Mouse (Mus musculus) c-Kit-positive CD71-positive TER-119-positive erythroid progenitor cells, embryonic 14.5 days (primary cell): ENCODE measurements around the gene Cyp4x1.

Experiments used
- DNase-seq: peaks from one replicate; pipeline ENCODE4 v3.0.0-alpha.2; 2013; ENCODE audit warnings: low spot score

Cyp4x1 gene

DNA sequence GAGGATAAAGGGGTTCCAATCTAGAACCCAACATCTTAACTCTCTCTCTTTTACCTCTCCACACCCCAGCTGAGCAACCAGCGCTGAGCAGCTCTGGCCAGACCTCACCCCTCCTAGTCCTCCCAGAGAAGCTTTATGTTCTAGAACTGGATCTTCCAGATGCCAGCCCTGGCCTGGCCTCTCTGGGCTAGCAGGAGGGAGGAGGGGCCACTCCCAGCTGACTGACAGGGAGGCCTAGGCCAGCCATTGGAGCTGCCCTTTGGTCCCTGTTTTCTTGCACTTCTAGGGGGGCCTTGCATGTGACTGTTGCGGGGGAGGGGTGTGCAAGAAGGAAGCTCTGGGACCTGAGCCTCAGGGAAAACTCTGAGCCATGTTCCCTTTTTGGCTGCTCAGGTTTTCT is 43.5 kb downstream of the Cyp4x1 start:
- no peak for DNase-seq

DNA sequence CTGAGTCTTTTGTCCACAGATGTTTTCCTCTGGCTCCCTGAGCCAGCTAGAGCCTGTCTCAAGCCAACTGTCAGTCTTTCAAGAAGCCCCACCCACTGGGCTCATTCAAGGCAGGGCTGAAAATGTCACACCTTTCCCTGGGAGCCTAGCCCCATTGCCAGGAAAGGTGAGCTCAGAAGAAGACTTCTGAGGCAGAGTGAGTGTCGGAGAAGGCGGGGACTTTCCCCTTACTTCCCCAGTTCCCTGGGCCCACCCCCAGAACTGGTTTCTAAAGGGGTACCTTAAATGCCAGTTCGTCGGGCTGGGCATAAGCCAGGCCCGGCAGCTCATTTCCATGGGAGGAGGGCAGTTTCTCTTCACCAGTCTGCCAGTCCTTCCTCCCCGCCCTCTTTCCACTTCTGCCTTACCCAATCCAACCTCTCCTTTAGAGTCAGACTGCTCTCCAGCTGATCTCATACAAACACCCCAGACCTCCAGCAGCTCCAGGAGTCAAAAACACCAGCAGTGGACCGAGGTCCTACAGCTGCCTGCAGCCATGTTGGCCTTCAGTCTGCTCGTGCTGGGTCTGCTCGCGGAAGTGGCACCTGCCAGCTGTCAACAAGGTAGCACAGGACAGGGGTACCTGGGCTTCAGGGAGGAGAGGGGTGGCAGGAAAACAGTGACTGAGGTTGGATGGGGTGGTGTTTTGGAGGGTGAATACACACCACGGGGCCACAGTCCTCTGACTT is 45.3 kb downstream of the Cyp4x1 start, which contains the start of gene Pdzk1ip1:
Gene Pdzk1ip1 (plus strand): TSS at position 98 of the 728 bp plus-strand sequence.
- DNase-seq: no peak

DNA sequence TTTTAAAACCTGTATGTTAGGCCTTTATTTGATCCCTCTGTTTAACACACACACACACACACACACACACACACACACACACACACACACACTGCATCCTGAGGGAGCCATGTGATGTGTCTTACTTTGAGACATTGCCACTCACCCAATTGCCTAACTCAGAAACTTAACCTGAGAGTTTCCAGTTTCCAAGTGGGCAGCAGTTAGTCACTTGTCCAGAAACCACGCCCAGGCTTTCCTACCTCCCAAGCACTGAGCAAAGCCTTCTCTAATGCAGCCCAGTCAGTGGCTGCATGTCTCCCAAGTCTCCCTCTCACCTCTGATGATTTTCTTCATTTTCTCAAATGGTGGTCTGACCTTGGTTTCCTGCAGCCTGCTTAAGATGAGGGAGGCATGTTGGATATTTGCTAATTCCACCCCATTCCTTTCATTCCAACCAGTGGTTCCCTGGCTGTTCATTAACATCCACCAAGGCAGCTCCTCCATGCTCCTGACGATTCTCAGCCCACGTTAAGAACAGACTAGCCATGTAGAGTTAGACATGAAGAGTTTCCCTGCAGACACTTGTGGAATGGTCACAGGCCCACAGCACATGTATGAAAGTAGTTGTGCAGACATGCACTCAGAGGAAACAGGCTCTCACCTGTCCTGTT is 47.2 kb downstream of the Cyp4x1 start:
- DNase-seq: no peak

DNA sequence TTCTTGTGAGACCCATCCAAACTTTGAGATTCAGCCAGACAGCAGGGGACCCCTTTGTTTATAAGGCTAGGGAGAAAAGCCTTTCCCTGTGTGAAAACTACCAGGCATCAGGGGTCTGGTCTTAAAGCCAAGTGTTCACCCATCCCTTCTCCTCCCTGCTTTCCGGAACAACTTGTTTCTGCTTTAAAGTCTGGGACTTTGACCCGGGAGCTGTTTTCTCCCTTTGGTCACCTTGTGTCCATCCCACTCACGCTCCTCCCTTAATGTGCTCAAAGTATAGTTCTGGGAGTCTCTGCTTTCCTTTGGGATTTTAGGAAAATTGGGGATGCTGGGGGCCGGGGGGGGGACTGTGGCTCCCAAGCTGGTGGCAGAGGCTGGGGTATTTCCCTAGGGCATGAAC is 47.8 kb downstream of the Cyp4x1 start:
- DNase-seq: no peak

DNA sequence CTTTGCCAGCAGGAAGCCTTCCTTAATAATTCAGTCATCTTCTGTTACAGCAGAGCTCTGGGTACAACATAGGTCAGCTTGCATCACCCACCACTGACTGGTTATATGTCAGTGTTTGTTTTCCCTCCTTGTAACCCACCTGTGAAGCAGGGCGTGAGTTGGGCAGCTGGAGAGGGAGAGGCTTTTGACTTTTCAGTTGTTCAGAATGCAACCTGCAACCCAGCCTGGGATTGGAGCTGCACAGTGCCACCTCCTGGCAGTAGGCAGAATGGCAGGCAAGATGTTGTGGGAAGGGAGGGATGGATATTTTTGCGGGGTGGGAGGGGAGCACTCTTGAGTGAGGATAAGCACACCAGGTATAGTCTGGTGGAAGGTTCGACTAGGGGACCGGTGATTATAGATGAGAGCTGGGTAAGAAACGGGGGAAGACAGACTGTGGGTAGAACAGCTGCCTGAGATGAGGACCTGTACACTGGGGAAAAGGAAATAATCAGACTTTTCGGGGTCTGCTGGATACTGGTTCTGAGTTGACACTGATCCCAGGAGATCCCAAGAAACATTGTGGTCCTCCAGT is 48.5 kb downstream of the Cyp4x1 start:
- peak; percentile 71 for DNase-seq

DNA sequence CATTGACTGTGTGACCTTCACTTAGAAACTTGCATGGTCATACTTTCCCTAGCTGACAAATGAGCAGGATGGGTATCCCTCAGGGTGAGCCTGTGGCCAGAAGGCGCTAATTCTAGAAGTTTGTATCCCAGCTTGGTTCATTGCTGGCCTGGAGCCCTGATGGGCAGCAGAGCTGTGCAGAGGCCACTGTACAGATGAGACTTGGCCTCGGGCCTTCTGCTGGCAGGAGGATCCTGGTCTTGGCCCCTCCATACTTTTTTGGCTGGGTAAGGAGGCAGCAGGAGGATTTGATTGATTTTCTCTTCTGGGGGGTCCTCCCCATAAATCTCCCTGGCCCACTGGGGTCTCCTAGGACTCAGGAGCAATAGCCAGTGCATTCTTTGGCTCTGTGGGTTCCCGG is 51.0 kb downstream of the Cyp4x1 start:
- DNase-seq: no peak

DNA sequence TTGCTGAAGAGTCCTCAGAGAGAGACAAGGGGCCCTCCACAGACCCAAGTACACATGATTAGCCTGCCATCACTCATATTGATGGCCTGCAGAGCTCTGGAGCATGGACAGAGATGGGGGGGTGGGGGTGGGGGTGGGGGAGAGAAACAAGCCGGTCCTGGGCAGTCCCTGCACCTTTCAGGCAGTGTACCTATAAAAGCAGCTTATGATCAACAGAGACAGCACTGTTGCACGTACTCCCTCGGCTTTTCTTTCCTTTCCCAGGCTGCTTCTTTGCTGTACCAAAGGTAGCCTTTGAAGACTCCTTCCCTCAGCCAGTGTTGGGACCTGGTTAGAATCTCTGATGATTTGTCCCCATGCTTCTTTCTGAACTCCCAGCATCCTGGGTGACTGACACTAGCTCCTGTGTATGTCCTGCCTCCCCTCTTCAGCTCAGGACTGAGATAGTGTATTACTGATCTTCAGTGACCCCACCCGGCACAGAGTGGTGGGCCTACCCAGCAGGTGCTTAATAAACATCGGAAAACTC is 54.2 kb downstream of the Cyp4x1 start:
- no peak for DNase-seq

DNA sequence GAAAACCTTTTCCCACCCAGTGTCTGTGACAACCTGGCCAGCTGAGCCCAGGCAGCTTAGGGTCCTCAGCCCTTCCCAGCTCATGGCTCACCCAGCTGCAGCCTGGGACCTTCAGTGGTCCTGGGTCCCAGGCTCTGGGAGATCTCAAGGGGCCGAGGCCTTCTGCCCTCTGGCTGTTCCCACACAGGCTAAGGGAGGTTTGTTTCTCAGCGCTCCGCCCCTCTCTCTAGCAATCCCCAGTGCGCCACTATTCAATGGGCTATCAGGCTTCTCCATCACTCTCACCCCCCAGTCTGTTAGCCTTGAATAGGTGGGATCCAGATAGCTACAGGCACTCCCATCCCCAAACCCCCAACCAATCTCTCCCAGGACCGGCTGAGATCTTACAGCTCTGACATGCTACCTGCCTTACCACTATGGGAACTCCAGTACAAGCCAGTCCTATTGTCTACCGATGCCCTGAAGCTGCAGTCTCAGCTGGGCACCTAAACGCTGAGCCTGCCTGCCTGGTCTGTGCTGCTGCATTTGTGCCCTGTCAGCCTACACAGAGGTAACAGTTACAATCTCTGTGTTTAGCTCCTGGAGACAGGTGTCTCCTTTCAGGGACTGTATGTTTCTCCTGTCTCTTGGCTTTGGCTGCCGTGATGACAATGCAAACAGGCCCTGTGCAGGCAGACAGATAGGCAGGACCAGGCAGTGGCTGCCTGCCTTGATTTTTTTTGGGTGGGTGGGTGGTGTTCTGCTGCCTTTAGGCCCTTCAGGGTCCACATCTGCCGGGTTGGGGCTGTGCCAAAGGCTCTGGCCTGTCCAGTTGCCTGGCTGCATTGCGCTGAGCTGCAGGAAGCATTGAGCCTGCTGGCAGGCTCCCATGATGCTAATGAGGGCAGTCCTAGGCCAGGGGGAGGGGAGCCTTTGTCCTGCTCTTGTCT is 54.9 kb downstream of the Cyp4x1 start:
- no peak for DNase-seq

DNA sequence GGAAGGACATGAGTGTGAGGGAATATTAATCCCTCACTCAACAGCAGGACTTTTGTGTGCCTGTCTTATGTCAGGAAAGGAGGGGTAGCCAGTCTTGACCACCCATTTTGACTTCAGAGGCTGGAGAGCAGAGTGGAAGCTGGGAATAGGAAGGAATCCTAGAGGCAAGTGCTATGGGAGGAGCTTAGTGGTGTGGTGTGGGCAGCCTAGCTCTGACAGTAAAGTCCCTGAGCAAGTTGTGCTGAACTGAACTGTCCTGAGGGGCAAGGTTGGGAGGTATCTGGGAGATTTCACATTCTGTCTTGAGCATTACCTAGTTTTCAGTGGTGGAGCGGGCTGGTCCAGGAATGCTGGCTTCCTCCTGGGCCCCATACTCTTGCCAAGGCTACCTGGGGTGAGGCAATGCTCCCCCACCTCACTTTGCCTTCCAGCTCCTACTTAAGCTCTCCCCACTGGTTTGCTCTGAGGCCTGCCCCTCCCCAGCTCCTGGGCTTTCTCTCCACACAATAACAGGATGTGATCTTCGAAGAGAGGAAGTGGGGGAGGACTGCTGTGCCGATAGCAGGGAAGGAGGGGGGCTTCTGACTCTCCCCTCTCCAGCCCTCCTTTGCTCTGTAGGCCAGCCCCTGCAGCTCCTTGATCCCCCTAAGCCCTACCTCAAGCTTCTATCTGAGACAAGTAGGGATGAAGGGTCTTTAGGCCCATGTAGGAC is 58.7 kb downstream of the Cyp4x1 start:
- no peak for DNase-seq

DNA sequence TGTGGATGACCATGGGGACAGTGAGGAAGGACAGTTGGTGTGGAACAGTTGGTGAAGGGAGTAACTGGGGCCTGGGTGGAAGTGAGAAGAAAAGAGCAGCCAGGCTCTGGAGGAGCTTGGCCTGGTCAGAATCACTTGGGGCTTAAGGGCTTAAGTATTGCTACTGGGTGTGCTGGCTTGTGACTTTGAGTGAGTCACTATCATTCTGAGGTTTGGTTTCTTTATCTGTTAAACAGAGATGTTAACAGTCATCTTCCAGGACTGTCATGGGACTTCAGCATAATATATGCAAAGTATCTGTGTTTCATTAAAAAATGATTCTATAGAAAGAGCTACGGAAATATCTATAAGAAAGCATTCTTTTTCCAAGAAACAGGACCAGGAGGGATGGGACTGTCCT is 59.3 kb downstream of the Cyp4x1 start:
- DNase-seq: no peak

DNA sequence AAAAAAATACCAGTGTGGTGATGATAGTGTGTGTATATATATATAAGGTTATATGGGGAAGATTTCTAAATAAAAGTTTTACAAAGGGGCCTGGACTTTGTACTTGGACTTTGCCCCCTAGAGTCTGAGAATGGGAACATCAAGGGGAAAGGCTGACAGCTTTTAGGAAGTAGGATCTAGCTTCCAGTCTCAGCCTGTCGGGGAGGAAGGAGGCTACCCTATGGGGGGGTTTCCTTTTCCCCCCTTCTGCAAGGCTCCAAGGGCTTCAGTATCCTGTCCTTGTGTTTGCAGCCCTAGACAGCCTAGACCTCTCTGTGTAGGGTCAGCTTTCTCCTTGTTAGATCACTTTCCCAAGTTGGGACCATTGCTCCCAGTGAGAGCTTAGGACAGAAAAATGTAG is 62.4 kb downstream of the Cyp4x1 start:
- no peak for DNase-seq

DNA sequence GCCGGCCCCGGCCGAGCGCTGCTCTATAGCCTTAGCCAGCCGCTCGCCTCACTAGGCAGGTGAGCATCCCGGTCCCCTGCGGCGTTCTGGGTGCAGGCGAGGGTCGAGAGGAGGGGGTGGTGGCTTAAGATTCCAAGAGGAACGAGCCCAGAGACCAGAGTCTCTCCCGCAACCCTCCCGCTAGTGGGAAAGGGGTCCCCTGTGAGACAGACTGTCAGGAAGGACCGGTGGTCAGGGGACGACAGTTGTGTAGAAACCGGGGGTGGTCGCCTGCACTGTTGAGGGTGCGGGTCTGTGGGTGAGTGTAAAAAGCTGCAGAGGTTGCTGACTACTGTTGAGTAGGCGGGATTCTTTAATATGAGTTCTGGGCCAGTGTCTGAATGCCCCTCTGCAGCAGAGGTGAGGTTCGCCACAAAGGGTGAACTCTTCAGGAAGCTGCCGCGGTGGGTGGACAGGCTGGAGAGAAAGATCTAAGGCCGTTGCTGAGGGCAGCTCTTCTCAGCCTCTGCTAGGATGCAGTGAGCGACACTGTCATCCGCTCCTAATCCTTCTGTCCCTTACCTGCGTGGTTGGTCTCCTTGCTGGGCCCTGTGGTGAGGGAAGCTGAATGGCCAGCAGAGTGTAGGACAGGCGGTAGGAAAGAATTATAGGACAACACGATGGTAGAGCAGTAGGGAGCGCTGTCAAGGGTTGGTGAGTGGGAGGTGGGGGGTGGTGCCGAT is 70.4 kb downstream of the Cyp4x1 start:
- no peak for DNase-seq

DNA sequence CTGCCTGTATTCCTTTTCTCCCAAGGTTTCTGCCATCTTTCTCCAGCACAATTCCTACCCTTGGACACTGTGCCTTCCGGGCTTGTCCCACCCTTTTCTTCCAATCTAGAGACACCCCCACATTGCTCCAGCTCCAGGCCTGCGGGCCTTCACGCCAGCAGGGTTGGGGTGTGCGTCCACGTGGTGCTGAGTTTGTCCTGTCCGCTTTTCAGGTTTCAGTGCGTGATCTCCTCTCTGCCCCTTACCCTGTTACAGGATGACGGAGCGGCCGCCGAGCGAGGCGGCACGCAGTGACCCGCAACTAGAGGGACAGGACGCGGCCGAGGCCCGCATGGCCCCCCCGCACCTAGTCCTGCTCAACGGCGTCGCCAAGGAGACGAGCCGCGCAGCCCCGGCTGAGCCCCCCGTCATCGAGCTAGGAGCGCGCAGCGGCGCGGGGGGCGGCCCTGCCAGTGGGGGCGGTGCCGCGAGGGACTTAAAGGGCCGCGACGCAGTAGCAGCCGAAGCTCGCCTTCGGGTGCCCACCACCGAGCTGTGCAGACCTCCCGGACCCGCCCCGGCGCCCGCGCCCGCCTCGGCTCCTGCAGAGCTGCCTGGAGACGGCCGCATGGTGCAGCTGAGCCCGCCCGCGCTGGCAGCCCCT is 71.1 kb downstream of the Cyp4x1 start:
- DNase-seq: no peak

DNA sequence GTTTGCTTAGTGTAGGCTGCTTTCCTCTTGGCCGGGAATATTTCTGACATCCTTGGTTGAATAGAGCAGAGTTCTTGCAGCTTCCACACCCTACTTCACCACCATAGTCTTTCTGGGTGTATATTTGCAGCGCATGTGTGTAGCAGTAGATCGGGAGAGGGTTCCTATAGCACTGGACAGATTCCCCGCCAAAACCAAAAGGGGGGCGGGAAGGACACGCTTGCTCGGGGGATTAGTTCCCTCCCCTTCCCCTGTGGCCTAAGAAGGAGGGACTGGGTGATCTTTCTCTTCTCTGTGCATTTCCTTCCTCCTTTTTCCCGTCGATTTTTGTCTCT is 71.6 kb downstream of the Cyp4x1 start:
- no peak for DNase-seq

DNA sequence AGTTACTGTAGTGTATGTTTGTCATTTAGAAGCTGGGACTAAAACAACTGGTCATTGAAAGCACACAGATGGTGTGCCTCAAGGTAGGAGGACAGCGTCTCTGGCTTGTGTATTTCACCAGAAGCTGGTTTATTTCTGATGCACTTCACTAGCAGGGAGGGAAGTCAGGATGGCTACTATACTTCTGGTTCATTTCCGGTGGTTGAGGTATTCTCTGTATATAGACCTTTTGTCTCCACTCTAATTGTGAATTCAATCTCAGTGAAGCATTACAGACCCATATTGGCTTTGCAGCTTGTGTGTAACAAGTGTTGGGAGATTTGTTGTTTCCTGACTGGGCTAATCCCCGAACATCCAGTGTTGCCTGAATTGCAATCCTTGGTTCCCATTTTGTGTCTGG is 73.3 kb downstream of the Cyp4x1 start:
- no peak for DNase-seq

DNA sequence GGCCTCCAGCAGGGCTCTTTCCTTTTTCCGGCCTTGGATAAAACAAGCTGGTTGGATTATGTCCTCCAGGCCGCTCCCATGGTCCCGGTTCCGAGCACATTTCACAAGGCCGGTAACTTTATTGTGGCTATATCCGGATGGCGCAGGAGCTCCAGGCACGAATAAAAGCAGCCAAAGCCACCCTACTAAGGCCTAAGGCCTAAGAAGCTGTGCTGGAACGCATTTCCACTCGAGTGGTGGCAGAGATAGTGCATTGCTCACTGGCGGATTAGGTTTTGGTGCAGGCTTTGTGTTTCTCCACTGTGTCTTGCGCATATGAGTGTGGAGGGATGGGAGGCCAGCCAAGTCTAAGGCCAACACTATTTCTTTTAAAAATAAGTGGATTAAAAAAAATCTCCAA is 74.2 kb downstream of the Cyp4x1 start:
- DNase-seq: no peak

DNA sequence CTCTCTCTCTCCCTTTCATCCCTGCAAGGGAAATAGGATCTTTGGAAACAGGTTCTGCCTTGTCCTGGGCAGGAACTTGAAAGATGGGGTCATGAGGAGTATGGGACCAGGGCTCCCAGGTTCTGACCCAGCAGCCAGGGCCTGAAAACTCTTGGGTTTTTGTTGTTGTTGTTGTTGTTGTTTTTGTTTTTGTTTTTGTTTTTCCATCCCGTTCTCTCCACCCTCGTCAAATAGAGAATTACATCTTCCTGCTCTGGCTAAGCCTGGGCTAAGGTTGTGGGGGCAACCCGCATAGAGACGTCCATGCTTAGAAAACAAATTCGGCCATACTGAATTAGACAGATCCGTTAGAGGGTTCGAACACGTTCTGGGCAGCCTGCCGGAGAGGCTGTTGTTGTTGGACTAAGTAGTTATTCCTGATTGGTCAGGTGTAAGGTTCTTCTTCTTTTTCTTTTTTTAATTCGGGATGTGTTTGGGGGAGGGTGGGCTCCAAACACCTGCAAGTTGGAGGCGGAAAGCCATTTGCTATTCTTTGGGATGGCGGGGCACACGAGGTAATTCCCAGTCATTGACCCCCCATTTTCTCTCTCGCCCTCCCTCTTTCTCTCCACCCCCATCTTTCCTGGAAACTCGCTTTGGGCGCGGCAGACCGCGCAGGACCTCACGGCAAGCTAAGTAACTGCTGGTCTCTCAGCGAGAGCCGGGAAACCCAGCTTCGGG is 75.0 kb downstream of the Cyp4x1 start:
- peak; percentile 82 for DNase-seq

DNA sequence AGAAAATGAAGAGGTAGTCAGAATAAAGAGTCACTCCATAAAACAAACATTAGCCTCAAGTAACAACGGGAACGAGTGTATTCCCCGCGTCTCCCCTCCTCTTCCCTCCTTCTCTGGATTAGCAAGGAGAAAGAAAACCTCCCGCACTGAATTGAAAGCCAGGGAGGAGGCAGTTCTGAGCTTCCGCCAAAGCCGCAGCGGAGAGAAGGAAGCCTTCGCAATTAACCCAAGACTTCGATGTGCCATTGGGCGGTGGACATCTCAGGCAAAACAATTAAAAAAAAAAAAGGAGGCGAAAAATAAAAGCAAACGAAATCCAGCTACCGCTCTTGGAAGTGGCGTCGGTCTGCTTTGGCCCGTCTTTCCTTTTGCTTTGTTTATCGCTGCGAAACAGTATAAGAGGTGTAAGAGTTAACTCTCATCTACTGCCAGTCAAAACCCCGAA is 75.7 kb downstream of the Cyp4x1 start:
- no peak for DNase-seq

DNA sequence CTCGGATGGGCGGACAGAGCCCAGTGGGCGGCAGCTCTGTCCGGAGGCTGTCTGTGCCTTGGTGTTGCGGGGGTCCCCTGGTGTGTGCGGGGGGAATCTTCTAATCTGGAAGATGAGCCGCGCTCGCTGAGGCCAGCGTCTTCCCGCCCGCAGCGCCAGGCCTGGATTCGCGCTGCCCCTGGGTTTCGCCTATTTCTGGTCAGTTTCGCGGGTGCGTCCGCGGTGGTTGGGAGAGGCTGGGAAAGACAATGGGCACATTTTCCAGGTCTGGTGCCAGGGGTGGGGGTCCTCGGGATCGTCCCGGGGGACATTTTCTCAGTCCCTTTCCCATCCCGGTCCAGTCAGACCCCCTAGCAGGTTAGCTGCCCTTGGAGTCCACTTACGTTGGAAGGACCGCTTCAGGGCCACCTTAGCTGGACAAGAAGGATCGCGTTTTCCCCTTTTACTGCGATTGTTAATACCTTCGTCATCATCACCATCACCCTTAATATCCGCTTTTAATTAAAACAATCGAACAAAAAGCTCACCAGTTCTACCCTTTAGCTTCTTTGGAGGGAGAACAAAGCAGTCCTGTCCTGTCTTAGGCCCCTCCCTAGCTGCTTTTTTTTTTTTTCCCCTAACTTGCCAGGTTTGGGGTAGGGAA is 76.3 kb downstream of the Cyp4x1 start:
- no peak for DNase-seq
